Mouse (Mus musculus): ENCODE results near the gene Lyg1. TPM values are rescaled to one million over a fixed set of nuclear protein-coding genes. Genes with fewer than 3 reads are reported as not detected.
A peak's percentile ranks its signal among the peaks of the same experiment; 100 is the strongest.

Gene Lyg1
- total and polyA plus RNA-seq, 2 experiments, result not detected

DNA sequence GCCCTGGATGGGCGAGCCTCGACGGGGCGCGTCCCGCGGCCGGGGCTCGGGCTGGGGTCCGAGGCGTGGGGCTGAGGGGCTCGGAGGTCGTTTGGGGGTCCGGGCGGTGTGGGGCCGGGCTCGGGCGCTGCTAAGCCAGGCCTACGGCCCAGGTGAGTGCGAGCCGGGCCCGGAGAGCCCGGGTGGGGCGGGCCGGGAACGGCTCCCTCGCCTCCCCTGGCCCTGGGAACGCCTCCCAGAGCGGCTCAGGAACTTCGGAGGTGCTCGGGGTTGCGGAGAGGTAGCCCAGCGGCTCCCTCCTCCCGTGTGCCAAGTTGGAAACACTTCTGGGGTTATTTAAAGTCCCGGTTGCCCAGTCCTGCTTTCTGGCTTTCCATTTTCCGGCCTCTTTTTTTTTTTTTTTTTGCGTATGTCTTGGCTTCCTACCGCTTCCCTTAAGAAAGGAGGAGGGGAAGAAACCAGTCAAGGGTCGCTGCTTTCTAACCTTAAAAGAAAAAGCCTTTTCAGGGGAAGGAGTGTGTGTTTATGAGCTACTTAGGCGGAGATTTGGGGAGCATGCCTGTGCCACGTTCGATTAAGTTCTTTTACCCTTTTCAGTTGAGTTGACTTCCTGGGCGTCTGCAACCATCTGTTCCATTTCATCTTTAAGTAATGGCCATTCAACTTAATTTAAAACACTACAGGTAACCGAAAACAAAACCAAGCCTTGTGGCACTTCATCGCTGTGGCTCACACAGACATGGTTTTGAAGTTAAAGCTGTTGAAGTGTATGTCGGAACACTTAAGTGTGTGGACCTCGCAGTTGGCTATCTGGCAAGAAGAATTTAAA lies 41.0 kb upstream of the Lyg1 start:
- Histone ChIP-seq H3K36me3 (ENCODE audit: control insufficient read depth, insufficient read depth, low read length) (peaks cover 5% of the 10 kb centered on the region), H3K4me1 (ENCODE audit: control insufficient read depth, insufficient read depth, low read length) (peaks cover 7% of the 10 kb centered on the region; the same call in 1 of the 2 replicates), H3K27ac (replicated peaks; ENCODE audit: insufficient read depth, low read depth, low read length) (peak overlapping the region; percentile 78), H3K4me3 (ENCODE audit: insufficient read depth, low read depth, low read length) (peak overlapping the region; percentile 97), H3K79me2 (ENCODE audit: control insufficient read depth, insufficient read depth, low read length) (peaks cover 14% of the 10 kb centered on the region; the same call in 1 of the 2 replicates), H3K27me3 (ENCODE audit: control insufficient read depth, insufficient read depth, low read length) (no peaks in the 10 kb centered on the region), H3K9ac (ENCODE audit: low read depth, low read length) (peak overlapping the region; percentile 95)
- 3% methylated on average over 47 of the region's 47 CpGs for WGBS
- no peak for TF ChIP-seq CTCF (IDR thresholded peaks at IDR 0.05; ENCODE audit: low read depth, low read length)
- TF ChIP-seq POLR2A (IDR thresholded peaks at IDR 0.05; ENCODE audit: extremely low read depth, insufficient read depth, low read length), result no peak
- DNase-seq (ENCODE audit: extremely low read depth, low read depth, low spot score), result peak; percentile 47

- Histone ChIP-seq H3K36me3 (ENCODE audit: control insufficient read depth, insufficient read depth, low read length) (peaks cover 9% of the 10 kb centered on the region), H3K79me2 (ENCODE audit: control insufficient read depth, insufficient read depth, low read length) (peaks cover 14% of the 10 kb centered on the region; the same call in 1 of the 2 replicates), H3K27me3 (ENCODE audit: control insufficient read depth, insufficient read depth, low read length) (no peaks in the 10 kb centered on the region), H3K27ac (replicated peaks; ENCODE audit: insufficient read depth, low read depth, low read length) (peak within 1 kb of the TSS; percentile 82), H3K4me1 (ENCODE audit: control insufficient read depth, insufficient read depth, low read length) (peaks cover 7% of the 10 kb centered on the region; the same call in 1 of the 2 replicates), H3K9ac (ENCODE audit: low read depth, low read length) (peak within 1 kb of the TSS; percentile 95), H3K4me3 (ENCODE audit: insufficient read depth, low read depth, low read length) (peak within 1 kb of the TSS; percentile 97)
- peak; percentile 83 for DNase-seq (ENCODE audit: extremely low read depth, low read depth, low spot score)
- WGBS, result under 1% methylated on average over 50 of the region's 50 CpGs
- TF ChIP-seq CTCF (IDR thresholded peaks at IDR 0.05; ENCODE audit: low read depth, low read length) (peak; percentile 45), POLR2A (IDR thresholded peaks at IDR 0.05; ENCODE audit: extremely low read depth, insufficient read depth, low read length) (peak; percentile 78)
These were observed 40.3 kb upstream of the Lyg1 start, which contains the start of the genes Txndc9 and Eif5b for GRCm38 (mm10) chr1:37997867-37998266. Gene Txndc9 (minus strand): TSS chr1:37997893. Gene Eif5b (plus strand): TSS chr1:37998010.

DNA sequence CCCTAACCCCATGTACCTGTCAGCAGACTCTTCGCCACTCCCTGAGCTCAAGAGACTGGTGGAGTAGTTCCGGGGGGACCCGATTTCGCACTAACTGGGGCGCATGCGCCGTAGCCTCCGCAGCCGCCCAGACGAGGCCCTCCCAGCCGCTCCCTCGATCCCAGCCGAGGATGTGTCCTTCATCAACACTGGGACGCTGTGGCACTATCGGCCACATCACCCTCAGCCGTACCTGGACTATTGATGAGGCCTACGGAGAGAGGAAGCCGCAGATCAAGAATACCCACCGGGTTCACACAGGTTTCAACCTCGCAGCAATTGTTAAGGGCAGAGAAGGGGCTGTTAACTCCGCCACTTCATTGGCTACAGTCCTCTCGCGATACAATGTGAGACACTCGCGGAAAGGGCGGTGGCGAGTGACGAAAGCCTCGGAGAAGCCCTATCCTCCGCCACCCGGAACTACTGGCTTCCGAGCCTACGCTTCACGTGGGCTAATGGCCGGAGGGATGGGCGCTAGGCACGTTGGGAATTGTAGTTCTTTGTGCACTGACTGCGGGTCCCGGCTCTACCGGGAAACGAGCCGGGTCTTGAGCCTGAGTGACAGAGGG lies 39.4 kb upstream of the Lyg1 start:
- 0 out of 2 replicates have a peak, but pooled peaks have one; percentile 47 for TF ChIP-seq POLR2A (IDR thresholded peaks at IDR 0.05; ENCODE audit: extremely low read depth, insufficient read depth, low read length)
- no peak for TF ChIP-seq CTCF (IDR thresholded peaks at IDR 0.05; ENCODE audit: low read depth, low read length)
- H3K27ac ChIP-seq (replicated peaks; ENCODE audit: insufficient read depth, low read depth, low read length), result peak overlapping the region; percentile 82
- WGBS, result under 1% methylated on average over 42 of the region's 42 CpGs
- H3K9ac ChIP-seq (ENCODE audit: low read depth, low read length), result peak overlapping the region; percentile 75
- peak; percentile 97 for DNase-seq (ENCODE audit: extremely low read depth, low read depth, low spot score)
- H3K4me3 ChIP-seq (ENCODE audit: insufficient read depth, low read depth, low read length), result peak overlapping the region; percentile 97
- no peaks in the 10 kb centered on the region for H3K27me3 ChIP-seq (ENCODE audit: control insufficient read depth, insufficient read depth, low read length)
- H3K4me1 ChIP-seq (ENCODE audit: control insufficient read depth, insufficient read depth, low read length), result peaks cover 5% of the 10 kb centered on the region; the same call in 1 of the 2 replicates
- peaks cover 16% of the 10 kb centered on the region for H3K36me3 ChIP-seq (ENCODE audit: control insufficient read depth, insufficient read depth, low read length)
- H3K79me2 ChIP-seq (ENCODE audit: control insufficient read depth, insufficient read depth, low read length), result peaks cover 12% of the 10 kb centered on the region; the same call in 1 of the 2 replicates

- H3K9ac ChIP-seq (ENCODE audit: low read depth, low read length), result peak overlapping the region; percentile 75
- no peaks in the 10 kb centered on the region for H3K27me3 ChIP-seq (ENCODE audit: control insufficient read depth, insufficient read depth, low read length)
- peaks cover 9% of the 10 kb centered on the region; the same call in 1 of the 2 replicates for H3K79me2 ChIP-seq (ENCODE audit: control insufficient read depth, insufficient read depth, low read length)
- no peak overlapping the region for H3K27ac ChIP-seq (replicated peaks; ENCODE audit: insufficient read depth, low read depth, low read length)
- WGBS, result 29% methylated on average over 3 of the region's 3 CpGs
- H3K36me3 ChIP-seq (ENCODE audit: control insufficient read depth, insufficient read depth, low read length), result peaks cover 20% of the 10 kb centered on the region
- peak overlapping the region; percentile 65 for H3K4me3 ChIP-seq (ENCODE audit: insufficient read depth, low read depth, low read length)
- TF ChIP-seq CTCF (IDR thresholded peaks at IDR 0.05; ENCODE audit: low read depth, low read length), result no peak
- TF ChIP-seq POLR2A (IDR thresholded peaks at IDR 0.05; ENCODE audit: extremely low read depth, insufficient read depth, low read length), result no peak
- H3K4me1 ChIP-seq (ENCODE audit: control insufficient read depth, insufficient read depth, low read length), result peaks cover 5% of the 10 kb centered on the region; the same call in 1 of the 2 replicates
- DNase-seq (ENCODE audit: extremely low read depth, low read depth, low spot score), result no peak
These were observed 38.7 kb upstream of the Lyg1 start for GRCm38 (mm10) chr1:37996226-37996625.

- DNase-seq (ENCODE audit: extremely low read depth, low read depth, low spot score), result peak; percentile 25
- H3K27me3 ChIP-seq (ENCODE audit: control insufficient read depth, insufficient read depth, low read length), result no peaks in the 10 kb centered on the region
- H3K36me3 ChIP-seq (ENCODE audit: control insufficient read depth, insufficient read depth, low read length), result peaks cover 40% of the 10 kb centered on the region
- H3K4me1 ChIP-seq (ENCODE audit: control insufficient read depth, insufficient read depth, low read length), result no peaks in the 10 kb centered on the region
- no peak overlapping the region for H3K4me3 ChIP-seq (ENCODE audit: insufficient read depth, low read depth, low read length)
- no peaks in the 10 kb centered on the region for H3K79me2 ChIP-seq (ENCODE audit: control insufficient read depth, insufficient read depth, low read length)
- H3K27ac ChIP-seq (replicated peaks; ENCODE audit: insufficient read depth, low read depth, low read length), result no peak overlapping the region
- TF ChIP-seq POLR2A (IDR thresholded peaks at IDR 0.05; ENCODE audit: extremely low read depth, insufficient read depth, low read length), result no peak
- no peak for TF ChIP-seq CTCF (IDR thresholded peaks at IDR 0.05; ENCODE audit: low read depth, low read length)
- 29% methylated on average over 5 of the region's 5 CpGs for WGBS
- no peak overlapping the region for H3K9ac ChIP-seq (ENCODE audit: low read depth, low read length)
These were observed 30.3 kb upstream of the Lyg1 start for GRCm38 (mm10) chr1:37987856-37988255.

Measured in liver, adult 2 months (tissue).